Mouse (Mus musculus) forebrain, embryonic 15.5 days (tissue): ENCODE data around the gene Efhd1. TPM values are rescaled to one million over a fixed set of nuclear protein-coding genes. Genes with fewer than 3 reads are reported as not detected.

Experiments used
- ATAC-seq: fragments of 200-750 bp; cut with Nextera tagmentation; replicated peaks from 2 replicates; pipeline ENCODE4 v1.8.0; 2017; ENCODE audit warnings: mild to moderate bottlenecking, moderate TSS enrichment, moderate library complexity
- H3K27ac ChIP-seq: fragments of 300-500 bp; sonication (generic); replicated peaks from 2 replicates; pipeline ENCODE4 v1.5.1; 2015; ENCODE audit warnings: mild to moderate bottlenecking, inconsistent platforms
- H3K27me3 ChIP-seq: fragments of 300-500 bp; sonication (generic); 2 replicates; pipeline ENCODE4 v1.6.1; 2015; ENCODE audit warnings: inconsistent platforms
- H3K36me3 ChIP-seq: fragments of 300-500 bp; sonication (generic); 2 replicates; pipeline ENCODE4 v1.6.1; 2015; ENCODE audit warnings: mild to moderate bottlenecking, inconsistent platforms
- H3K4me1 ChIP-seq: fragments of 300-500 bp; sonication (generic); 2 replicates; pipeline ENCODE4 v1.6.1; 2015; ENCODE audit warnings: inconsistent platforms
- H3K4me2 ChIP-seq: fragments of 300-500 bp; sonication (generic); replicated peaks from 2 replicates; pipeline ENCODE4 v1.6.1; 2015; ENCODE audit warnings: mild to moderate bottlenecking, inconsistent platforms
- H3K4me3 ChIP-seq: fragments of 300-500 bp; sonication (generic); 2 replicates; pipeline ENCODE4 v1.5.1; 2015; ENCODE audit warnings: mild to moderate bottlenecking, inconsistent platforms
- H3K9ac ChIP-seq: fragments of 300-500 bp; sonication (generic); replicated peaks from 2 replicates; pipeline ENCODE4 v1.6.1; 2015; ENCODE audit warnings: mild to moderate bottlenecking, inconsistent platforms
- H3K9me3 ChIP-seq: fragments of 300-500 bp; sonication (generic); 2 replicates; pipeline ENCODE4 v1.6.1; 2016; ENCODE audit warnings: inconsistent platforms
- WGBS: fragments of 180-500 bp; shearing (Covaris S2); methylation state at CpG from one replicate; pipeline ENCODE4 v1.1.7; 2015; ENCODE audit warnings: mixed read lengths; 5-methylcytosine and 5-hydroxymethylcytosine counted together
- polyA plus RNA-seq: library from polyadenylated mRNA; unstranded; fragments of >200 nt; fragmentation: Nextera tagmentation; extraction: Ambion mirVana; gene quantifications from 2 replicates; pipeline ENCODE4 v1.2.1, GENCODE M21; 2015

Gene Efhd1
- polyA plus RNA-seq, 1 experiment from 2014 or later, result 0.90 TPM

DNA sequence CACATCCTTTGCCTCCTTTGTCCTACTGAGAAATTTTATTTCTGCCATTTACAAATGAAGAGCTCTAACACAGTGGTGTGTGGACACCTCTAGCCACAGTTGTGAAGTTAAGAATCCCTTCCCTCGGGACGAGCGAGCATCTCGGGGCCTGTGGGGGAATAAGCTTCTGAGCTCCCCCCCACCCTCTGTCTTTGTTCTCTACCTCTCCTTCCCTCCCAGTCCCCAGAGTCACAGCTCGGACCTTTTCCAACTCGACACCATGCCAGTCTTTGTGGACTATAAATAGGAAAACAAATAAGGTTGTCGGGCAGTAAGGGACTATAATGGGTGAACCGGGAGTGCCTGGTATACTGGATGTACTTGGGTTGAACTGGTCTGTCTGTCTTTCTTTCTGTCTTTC is 27.3 kb downstream of the Efhd1 start:
- H3K27ac ChIP-seq, result no peak overlapping the region
- H3K9me3 ChIP-seq, result no peaks in the 10 kb centered on the region
- no peaks in the 10 kb centered on the region for H3K4me1 ChIP-seq
- ATAC-seq, result no peak
- no peak overlapping the region for H3K4me3 ChIP-seq
- H3K27me3 ChIP-seq, result no peaks in the 10 kb centered on the region
- 53% methylated on average over 8 of the region's 8 CpGs for WGBS
- H3K4me2 ChIP-seq, result no peak overlapping the region
- H3K36me3 ChIP-seq, result no peaks in the 10 kb centered on the region
- no peak overlapping the region for H3K9ac ChIP-seq

DNA sequence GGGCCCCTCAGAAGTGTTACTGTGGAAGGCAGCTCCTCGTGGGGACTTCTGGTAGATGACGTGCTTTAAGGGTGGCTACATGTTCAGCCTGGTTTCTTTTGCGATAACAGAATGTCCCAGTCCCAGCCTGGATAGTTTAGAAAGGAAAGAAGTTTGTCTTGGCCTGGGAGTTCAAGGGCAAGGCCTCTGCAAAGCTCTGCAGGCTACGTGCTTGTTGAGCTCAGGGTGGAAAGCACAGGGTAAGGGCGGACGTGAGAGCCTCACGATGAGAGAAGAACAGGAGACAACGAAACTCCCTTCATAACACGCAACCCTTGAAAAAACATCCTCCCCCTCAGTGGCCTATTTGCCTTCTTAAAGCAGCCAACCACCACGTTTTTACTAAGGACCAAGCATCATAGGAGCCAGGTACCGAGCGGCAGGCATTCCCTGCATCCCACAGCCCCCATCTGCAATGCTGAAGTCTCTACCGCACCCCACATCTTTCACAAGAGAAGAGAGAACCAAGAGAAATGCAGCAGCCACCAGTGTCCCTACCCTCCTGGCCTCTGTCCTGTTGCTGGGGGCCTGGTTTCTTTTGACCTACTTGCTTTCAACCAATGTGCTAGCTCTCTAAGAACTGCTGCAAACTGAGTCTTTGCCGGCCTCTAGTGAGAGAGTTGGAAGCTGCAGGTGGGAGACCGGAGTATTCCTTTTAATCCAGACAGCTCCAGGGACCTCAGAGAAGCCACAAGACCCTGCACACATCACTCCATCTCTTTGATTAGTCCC is 28.4 kb downstream of the Efhd1 start:
- Histone ChIP-seq H3K4me3 (no peak overlapping the region), H3K9ac (no peak overlapping the region), H3K27me3 (no peaks in the 10 kb centered on the region), H3K4me2 (no peak overlapping the region), H3K9me3 (no peaks in the 10 kb centered on the region), H3K27ac (no peak overlapping the region), H3K36me3 (no peaks in the 10 kb centered on the region), H3K4me1 (no peaks in the 10 kb centered on the region)
- no peak for ATAC-seq
- 64% methylated on average over 15 of the region's 15 CpGs for WGBS

- Histone ChIP-seq H3K9me3 (no peaks in the 10 kb centered on the region), H3K9ac (no peak overlapping the region), H3K27me3 (no peaks in the 10 kb centered on the region), H3K36me3 (no peaks in the 10 kb centered on the region), H3K4me2 (no peak overlapping the region), H3K27ac (no peak overlapping the region), H3K4me1 (no peaks in the 10 kb centered on the region), H3K4me3 (no peak overlapping the region)
- no peak for ATAC-seq
- 74% methylated on average over 4 of the region's 4 CpGs for WGBS
Observed at GRCm38 (mm10) chr1:87294063-87294710, 30.0 kb downstream of the Efhd1 start.

DNA sequence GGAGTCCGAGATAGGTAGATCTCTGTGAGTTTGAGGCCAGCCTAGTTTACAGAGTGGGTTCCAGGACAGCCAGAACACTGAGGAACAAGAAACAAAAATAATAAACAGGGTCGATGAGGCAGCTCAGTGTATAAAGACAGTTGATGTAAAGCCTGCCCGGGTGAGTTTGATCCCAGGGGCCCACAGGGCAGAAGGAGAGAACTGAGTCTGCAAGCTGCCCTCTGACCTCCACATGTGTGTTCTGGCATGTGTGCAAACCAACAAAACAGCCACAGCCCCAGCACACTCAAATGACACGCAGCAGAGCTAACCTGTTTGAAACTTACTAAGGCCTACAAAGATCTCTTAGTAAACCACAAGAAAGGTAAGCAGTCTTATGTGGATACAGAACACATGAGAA is 30.8 kb downstream of the Efhd1 start:
- H3K27me3 ChIP-seq, result no peaks in the 10 kb centered on the region
- ATAC-seq, result no peak
- H3K4me1 ChIP-seq, result no peaks in the 10 kb centered on the region
- H3K4me3 ChIP-seq, result no peak overlapping the region
- no peak overlapping the region for H3K9ac ChIP-seq
- no peak overlapping the region for H3K27ac ChIP-seq
- no peaks in the 10 kb centered on the region for H3K9me3 ChIP-seq
- 89% methylated on average over 4 of the region's 4 CpGs for WGBS
- no peak overlapping the region for H3K4me2 ChIP-seq
- no peaks in the 10 kb centered on the region for H3K36me3 ChIP-seq

DNA sequence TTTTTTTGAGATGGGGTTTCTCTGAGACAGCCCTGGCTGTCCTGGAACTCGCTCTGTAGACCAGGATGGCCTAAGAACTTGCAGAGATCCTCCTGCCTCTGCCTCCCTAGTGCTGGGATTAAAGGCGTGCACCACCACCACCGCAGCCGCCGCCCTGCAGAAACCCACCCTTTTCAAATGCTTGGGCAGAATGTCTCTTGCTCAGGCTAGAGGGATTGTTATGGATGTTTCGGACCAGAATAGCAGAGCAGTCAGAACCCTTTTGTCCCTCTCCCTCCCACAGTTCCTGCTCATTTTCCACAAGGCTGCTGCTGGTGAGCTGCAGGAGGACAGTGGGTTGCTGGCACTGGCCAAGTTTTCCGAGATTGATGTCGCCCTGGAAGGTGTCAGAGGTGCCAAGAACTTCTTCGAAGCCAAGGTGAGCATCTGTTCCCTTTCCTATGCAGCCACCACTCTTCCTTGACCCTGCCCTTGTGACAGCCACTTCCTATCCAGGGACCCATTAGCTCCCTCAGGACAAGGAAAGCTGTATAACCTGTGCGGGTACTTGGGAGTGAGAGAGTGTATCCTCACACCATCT is 33.3 kb downstream of the Efhd1 start:
- Histone ChIP-seq H3K4me1 (no peaks in the 10 kb centered on the region), H3K4me3 (no peak overlapping the region), H3K27ac (no peak overlapping the region), H3K36me3 (no peaks in the 10 kb centered on the region), H3K9me3 (no peaks in the 10 kb centered on the region), H3K9ac (no peak overlapping the region), H3K27me3 (no peaks in the 10 kb centered on the region), H3K4me2 (no peak overlapping the region)
- WGBS, result 92% methylated on average over 10 of the region's 10 CpGs
- ATAC-seq, result no peak

GRCm38 (mm10) chr1:87300360-87301286 is 36.5 kb downstream of the Efhd1 start:
- Histone ChIP-seq H3K9ac (no peak overlapping the region), H3K4me1 (no peaks in the 10 kb centered on the region), H3K27me3 (no peaks in the 10 kb centered on the region), H3K36me3 (no peaks in the 10 kb centered on the region), H3K4me3 (no peak overlapping the region), H3K27ac (no peak overlapping the region), H3K9me3 (no peaks in the 10 kb centered on the region), H3K4me2 (no peak overlapping the region)
- no peak for ATAC-seq
- WGBS, result 79% methylated on average over 14 of the region's 14 CpGs

- Histone ChIP-seq H3K4me1 (no peaks in the 10 kb centered on the region), H3K4me3 (no peak overlapping the region), H3K9me3 (no peaks in the 10 kb centered on the region), H3K36me3 (no peaks in the 10 kb centered on the region), H3K4me2 (no peak overlapping the region), H3K27ac (no peak overlapping the region), H3K27me3 (no peaks in the 10 kb centered on the region), H3K9ac (no peak overlapping the region)
- no peak for ATAC-seq
- WGBS, result 95% methylated on average over 2 of the region's 2 CpGs
Observed at GRCm38 (mm10) chr1:87301971-87302370, 37.8 kb downstream of the Efhd1 start.

DNA sequence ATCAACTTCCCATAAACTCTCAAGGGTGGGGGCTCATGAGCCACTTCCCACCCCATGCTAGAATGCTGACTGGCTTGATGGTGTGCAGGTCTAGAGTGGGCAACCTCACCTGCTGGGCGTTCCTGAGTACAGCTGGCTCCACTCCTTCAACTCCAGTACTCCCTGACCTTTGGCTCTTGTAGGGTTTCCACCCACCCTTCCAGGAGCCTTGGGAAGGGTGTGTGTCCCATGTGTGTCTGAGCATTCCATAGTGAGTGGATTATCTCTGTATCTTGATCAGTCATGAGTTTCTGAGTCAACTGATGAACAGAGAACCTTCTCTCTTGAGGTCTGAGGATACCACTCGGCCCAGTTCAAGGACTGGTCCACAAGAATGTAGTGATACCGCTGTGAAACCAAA is 44.8 kb downstream of the Efhd1 start:
- Histone ChIP-seq H3K27me3 (no peaks in the 10 kb centered on the region), H3K4me3 (no peak overlapping the region), H3K9ac (no peak overlapping the region), H3K4me2 (no peak overlapping the region), H3K27ac (no peak overlapping the region), H3K4me1 (no peaks in the 10 kb centered on the region), H3K9me3 (no peaks in the 10 kb centered on the region), H3K36me3 (no peaks in the 10 kb centered on the region)
- WGBS, result 94% methylated on average over 3 of the region's 3 CpGs
- ATAC-seq, result no peak

- Histone ChIP-seq H3K4me2 (no peak overlapping the region), H3K36me3 (no peaks in the 10 kb centered on the region), H3K4me1 (no peaks in the 10 kb centered on the region), H3K27ac (no peak overlapping the region), H3K9ac (no peak overlapping the region), H3K4me3 (no peak overlapping the region), H3K27me3 (no peaks in the 10 kb centered on the region), H3K9me3 (no peaks in the 10 kb centered on the region)
- 86% methylated on average over 16 of the region's 16 CpGs for WGBS
- ATAC-seq, result no peak
Observed at GRCm38 (mm10) chr1:87309621-87310020, 45.5 kb downstream of the Efhd1 start.

- ATAC-seq, result no peak
Observed at GRCm38 (mm10) chr1:87312681-87313080, 48.5 kb downstream of the Efhd1 start.

DNA sequence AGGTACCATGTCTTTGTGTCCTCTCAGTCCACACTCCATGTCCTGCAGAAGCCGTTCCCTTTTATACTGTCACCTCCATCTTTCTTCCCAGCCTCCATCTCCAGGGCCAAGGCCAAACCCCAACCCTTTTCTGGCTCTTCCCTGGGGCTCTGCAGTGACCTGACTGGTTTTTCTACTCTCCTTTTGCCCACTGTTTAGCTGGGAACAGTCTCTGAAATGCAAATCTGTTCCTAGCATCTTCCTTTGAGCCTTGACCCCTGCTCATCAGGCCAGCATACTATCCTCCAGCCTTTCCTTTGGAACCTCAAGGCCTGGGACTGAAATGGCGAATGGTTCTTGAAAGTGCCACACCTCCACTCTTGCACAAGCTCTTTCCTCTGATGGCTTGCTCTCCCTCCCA is 49.0 kb downstream of the Efhd1 start:
- Histone ChIP-seq H3K4me3 (no peak overlapping the region), H3K27me3 (no peaks in the 10 kb centered on the region), H3K27ac (no peak overlapping the region), H3K9ac (no peak overlapping the region), H3K4me2 (no peak overlapping the region), H3K9me3 (no peaks in the 10 kb centered on the region), H3K4me1 (peaks cover 4% of the 10 kb centered on the region; the same call in 1 of the 2 replicates), H3K36me3 (no peaks in the 10 kb centered on the region)
- no peak for ATAC-seq
- WGBS, result 90% methylated on average over 2 of the region's 2 CpGs

More at GRCm38 (mm10) chr1:87312681-87313080, 48.5 kb downstream of the Efhd1 start:
- peaks cover 4% of the 10 kb centered on the region; the same call in 1 of the 2 replicates for H3K4me1 ChIP-seq
- WGBS, result 86% methylated on average over 2 of the region's 2 CpGs
- H3K4me2 ChIP-seq, result no peak overlapping the region
- H3K27ac ChIP-seq, result no peak overlapping the region
- no peaks in the 10 kb centered on the region for H3K9me3 ChIP-seq
- no peaks in the 10 kb centered on the region for H3K36me3 ChIP-seq
- no peaks in the 10 kb centered on the region for H3K27me3 ChIP-seq
- no peak overlapping the region for H3K4me3 ChIP-seq
- H3K9ac ChIP-seq, result no peak overlapping the region
